Mouse (Mus musculus): ENCODE measurements around the gene Uqcrh.

DNA sequence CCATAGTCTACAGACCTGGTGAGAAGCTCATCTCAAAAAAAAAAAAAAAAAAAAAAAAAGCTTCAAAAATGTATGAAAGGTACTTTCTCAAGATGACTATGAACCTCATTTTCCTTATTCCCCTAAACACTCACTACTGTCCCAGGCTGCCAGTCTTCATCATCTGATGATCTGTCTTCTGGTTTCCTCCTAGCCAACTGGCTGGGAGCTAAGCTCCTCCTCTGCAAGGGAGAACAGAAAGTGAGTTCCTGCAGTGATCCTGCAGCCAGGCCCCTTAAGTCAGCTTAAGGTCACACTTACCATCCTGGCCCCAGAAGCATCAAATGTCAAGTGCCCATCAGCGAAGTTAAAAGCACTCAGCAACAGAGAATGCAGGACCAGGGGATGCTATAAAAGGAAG lies 47.9 kb upstream of the Uqcrh start:
- no peak for TF ChIP-seq CTCF (IDR thresholded peaks at IDR 0.05; ENCODE audit: borderline replicate concordance, extremely low read depth, insufficient read depth, insufficient read length)
- TF ChIP-seq POLR2A (IDR thresholded peaks at IDR 0.05; ENCODE audit: borderline replicate concordance, extremely low read depth, insufficient read depth, insufficient read length, poor library complexity, severe bottlenecking), result no peak
